Mouse (Mus musculus) forebrain, embryonic 14.5 days (tissue): ENCODE results near the gene Tbc1d9b. TPM values are rescaled to one million over a fixed set of nuclear protein-coding genes. Genes with fewer than 3 reads are reported as not detected.
"Not testable (repeated sequence)": the region's sequence is repeated elsewhere in the genome, so short reads cannot be mapped to it uniquely, and the experiment has no call there.

ENCODE experiments used
- ATAC-seq: fragments of 200-750 bp; cut with Nextera tagmentation; 2 replicates; pipeline ENCODE4 v1.8.0; 2017; ENCODE audit warnings: mild to moderate bottlenecking, moderate library complexity
- DNase-seq: peaks from one replicate; pipeline ENCODE4 v3.0.0-alpha.2; 2015; ENCODE audit warnings: low spot score
- H3K27ac ChIP-seq: fragments of 300-500 bp; sonication (generic); 2 replicates; pipeline ENCODE4 v1.5.1; 2014; ENCODE audit warnings: low read depth, mild to moderate bottlenecking, control low read depth, low read length, moderate library complexity
- H3K27me3 ChIP-seq: fragments of 300-500 bp; sonication (generic); replicated peaks from 2 replicates; pipeline ENCODE4 v1.6.1; 2014; ENCODE audit warnings: low read length, control low read depth, mixed read lengths; ENCODE audit not compliant: control insufficient read depth, insufficient read depth
- H3K36me3 ChIP-seq: fragments of 300-500 bp; sonication (generic); 2 replicates; pipeline ENCODE4 v1.6.1; 2014; ENCODE audit warnings: low read length, control low read depth; ENCODE audit not compliant: control insufficient read depth, insufficient read depth
- H3K4me1 ChIP-seq: fragments of 300-500 bp; sonication (generic); 2 replicates; pipeline ENCODE4 v1.6.1; 2014; ENCODE audit warnings: antibody characterized with exemption, low read length, control low read depth; ENCODE audit not compliant: control insufficient read depth, insufficient read depth
- H3K4me2 ChIP-seq: fragments of 300-500 bp; sonication (generic); 2 replicates; pipeline ENCODE4 v1.6.1; 2014; ENCODE audit warnings: mild to moderate bottlenecking, control low read depth, low read length
- H3K4me3 ChIP-seq: fragments of 300-500 bp; sonication (generic); 2 replicates; pipeline ENCODE4 v1.5.1; 2014; ENCODE audit warnings: low read depth, low read length, control low read depth
- H3K9ac ChIP-seq: fragments of 300-500 bp; sonication (generic); 2 replicates; pipeline ENCODE4 v1.6.1; 2014; ENCODE audit warnings: mild to moderate bottlenecking, low read length, control low read depth, moderate library complexity
- H3K9me3 ChIP-seq: fragments of 300-500 bp; sonication (generic); replicated peaks from 2 replicates; pipeline ENCODE4 v1.6.1; 2016; ENCODE audit warnings: low read length, control low read depth, mixed read lengths; ENCODE audit not compliant: control insufficient read depth
- WGBS: fragments of 180-500 bp; shearing (Covaris S2); extraction: QIAGEN DNeasy Blood & Tissue Kit; methylation state at CpG from one replicate; pipeline ENCODE4 v1.1.7; 2014; 5-methylcytosine and 5-hydroxymethylcytosine counted together
- polyA plus RNA-seq: library from polyadenylated mRNA; unstranded; fragments of >200 nt; fragmentation: Nextera tagmentation; extraction: Ambion mirVana; gene quantifications from 2 replicates; pipeline ENCODE4 v1.2.1, GENCODE M21; 2014

Gene Tbc1d9b
- polyA plus RNA-seq, 1 experiment from 2014 or later: 23.3 TPM

- WGBS: 84% methylated on average over 4 of the region's 4 CpGs
- no peaks in the 10 kb centered on the region for H3K9me3 ChIP-seq
- no peak overlapping the region for H3K9ac ChIP-seq
- no peak overlapping the region for H3K4me3 ChIP-seq
- no peak overlapping the region for H3K4me2 ChIP-seq
- H3K4me1 ChIP-seq: no peaks in the 10 kb centered on the region
- DNase-seq: no peak
- ATAC-seq: no peak
- H3K36me3 ChIP-seq: peaks cover 99% of the 10 kb centered on the region
- no peak overlapping the region for H3K27ac ChIP-seq
- H3K27me3 ChIP-seq: no peaks in the 10 kb centered on the region
Measured at GRCm38 (mm10) chr11:50159347-50159746, 28.2 kb downstream of the Tbc1d9b start.

DNA sequence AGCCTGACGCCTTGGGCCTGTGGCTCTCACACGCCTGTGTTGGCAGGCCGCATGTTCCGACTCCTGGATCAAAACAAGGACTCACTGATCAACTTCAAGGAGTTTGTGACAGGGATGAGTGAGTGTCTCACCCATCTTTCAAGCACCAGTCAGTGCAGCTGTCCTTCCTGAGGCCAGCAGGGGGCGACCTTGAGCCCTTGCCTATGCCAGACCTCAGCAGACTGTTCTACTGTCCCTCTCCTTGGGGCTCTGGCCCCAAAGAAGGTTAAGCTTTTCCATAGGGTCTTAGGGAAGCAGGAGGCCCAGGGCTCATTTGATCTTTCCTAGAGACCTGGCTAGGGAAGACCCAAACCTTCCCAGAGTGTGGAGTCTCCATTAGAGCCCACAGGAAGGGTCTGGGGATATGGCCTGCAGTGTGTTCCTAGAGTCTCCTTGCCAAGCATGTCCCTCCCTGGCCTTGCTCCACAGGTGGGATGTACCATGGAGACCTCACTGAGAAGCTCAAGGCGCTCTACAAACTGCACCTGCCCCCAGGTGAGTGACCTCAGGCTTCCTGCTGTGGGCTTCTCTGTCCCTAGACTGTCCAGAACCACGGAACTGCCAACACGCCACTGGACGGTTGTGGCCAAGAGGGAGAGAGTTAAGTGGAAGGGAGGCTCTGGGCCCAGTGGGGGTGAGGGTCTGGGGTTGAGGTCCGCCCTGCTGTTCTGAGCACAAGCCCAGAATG, 30.5 kb downstream of the Tbc1d9b start:
- Histone ChIP-seq H3K4me2 (no peak overlapping the region), H3K4me3 (no peak overlapping the region), H3K4me1 (no peaks in the 10 kb centered on the region), H3K36me3 (peaks cover 90% of the 10 kb centered on the region), H3K9ac (no peak overlapping the region), H3K27me3 (no peaks in the 10 kb centered on the region), H3K27ac (no peak overlapping the region), H3K9me3 (no peaks in the 10 kb centered on the region)
- ATAC-seq: peak; percentile 40; the same call in 1 of the 2 replicates
- DNase-seq: peak; percentile 67
- WGBS: 67% methylated on average over 10 of the region's 10 CpGs

DNA sequence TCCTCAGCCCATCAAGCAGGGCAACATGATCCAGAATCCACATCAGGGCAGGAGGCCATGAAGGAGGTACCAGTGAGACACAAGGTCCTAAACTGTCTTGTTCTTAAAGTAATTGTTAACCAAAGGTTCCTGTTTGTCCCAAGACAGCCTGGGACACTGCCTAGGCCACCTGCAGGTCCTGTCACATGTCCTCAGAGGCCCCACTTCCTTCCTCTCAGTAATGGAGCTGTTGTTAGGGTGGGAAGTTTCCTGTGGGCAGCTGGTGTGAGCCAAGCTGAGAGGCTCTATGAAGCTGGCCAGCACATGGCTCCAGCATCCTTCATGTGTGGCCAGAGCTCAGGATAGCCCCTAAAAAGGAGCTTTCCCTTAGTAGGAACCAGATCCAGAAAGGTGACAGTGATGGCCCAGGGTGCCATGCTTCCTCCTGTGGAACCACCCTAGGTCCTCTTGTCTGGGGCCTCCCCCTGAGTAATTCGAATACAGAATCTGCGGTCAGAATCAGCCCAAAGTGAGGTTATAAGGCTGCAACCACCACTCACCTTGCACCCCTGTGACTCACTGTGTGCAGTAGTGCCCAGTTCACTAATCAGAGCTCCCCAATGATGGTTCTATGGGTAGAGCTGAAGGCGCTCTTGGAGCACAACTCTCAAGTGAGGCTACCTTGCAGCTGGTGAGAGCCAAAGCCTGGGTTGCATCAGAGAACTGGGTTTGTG, 31.3 kb downstream of the Tbc1d9b start:
- H3K4me3 ChIP-seq: no peak overlapping the region
- H3K9me3 ChIP-seq: no peaks in the 10 kb centered on the region
- 93% methylated on average over 3 of the region's 3 CpGs for WGBS
- H3K36me3 ChIP-seq: peaks cover 83% of the 10 kb centered on the region
- DNase-seq (no peak), ATAC-seq (no peak)
- no peaks in the 10 kb centered on the region for H3K27me3 ChIP-seq
- no peaks in the 10 kb centered on the region for H3K4me1 ChIP-seq
- no peak overlapping the region for H3K27ac ChIP-seq
- no peak overlapping the region for H3K4me2 ChIP-seq
- H3K9ac ChIP-seq: no peak overlapping the region

DNA sequence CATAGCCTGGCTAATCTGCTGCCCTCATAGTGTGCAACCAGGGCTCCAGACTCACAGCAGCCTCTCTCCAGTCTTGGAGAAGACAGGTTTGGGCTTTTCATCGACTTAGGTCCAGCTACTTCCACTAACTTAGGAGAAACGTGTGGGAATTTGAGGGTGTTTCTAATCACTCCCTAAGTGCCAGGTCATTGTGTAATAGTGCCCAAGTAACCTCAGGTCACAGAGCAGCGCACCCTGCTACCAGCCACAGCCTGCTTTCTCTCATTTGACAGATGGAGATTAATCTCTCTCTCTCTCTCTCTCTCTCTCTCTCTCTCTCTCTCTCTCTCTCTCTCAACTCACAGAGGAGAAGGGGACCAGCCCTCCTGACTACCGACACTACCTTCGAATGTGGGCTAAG, 37.2 kb downstream of the Tbc1d9b start:
- peaks cover 66% of the 10 kb centered on the region for H3K36me3 ChIP-seq
- no peaks in the 10 kb centered on the region for H3K4me1 ChIP-seq
- H3K9ac ChIP-seq: no peak overlapping the region
- ATAC-seq: no peak
- no peaks in the 10 kb centered on the region for H3K9me3 ChIP-seq
- DNase-seq: no peak
- no peak overlapping the region for H3K4me2 ChIP-seq
- H3K27ac ChIP-seq: no peak overlapping the region
- no peak overlapping the region for H3K4me3 ChIP-seq
- WGBS: 89% methylated on average over 5 of the region's 5 CpGs
- H3K27me3 ChIP-seq: no peaks in the 10 kb centered on the region

DNA sequence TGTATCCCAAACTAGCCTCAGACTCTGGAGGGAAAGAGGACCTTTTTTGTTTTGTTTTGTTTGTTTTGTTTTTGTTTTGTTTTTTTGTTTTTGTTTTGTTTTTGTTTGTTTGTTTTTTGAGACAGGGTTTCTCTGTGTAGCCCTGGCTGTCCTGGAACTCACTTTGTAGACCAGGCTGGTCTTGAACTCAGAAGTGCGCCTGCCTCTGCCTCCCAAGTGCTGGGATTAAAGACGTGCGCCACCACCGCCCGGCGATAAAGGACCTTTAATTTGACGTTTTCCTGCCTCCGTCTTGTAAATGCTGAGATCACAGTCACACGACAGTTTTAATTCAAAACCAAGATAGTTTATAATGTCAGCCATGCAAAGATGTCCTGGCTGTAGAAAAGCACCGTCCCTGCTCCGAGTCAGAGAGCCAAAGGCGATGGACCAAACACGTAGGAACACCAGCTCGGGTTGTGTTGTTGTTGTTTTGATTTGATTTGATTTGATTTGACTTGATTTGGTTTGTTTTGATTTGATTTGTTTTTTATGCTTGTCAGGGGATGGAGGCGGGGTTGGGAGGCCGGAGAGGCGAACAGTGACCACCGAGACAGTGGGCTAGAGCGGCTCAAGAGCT, 43.0 kb downstream of the Tbc1d9b start, which contains the start of gene Mrnip:
Gene Mrnip, plus strand, starts transcription at position 334 of the 619 bp plus-strand sequence.
- Histone ChIP-seq H3K9ac (peak within 1 kb of the TSS; percentile 73), H3K4me3 (peak within 1 kb of the TSS; percentile 66), H3K36me3 (peaks cover 48% of the 10 kb centered on the region), H3K27ac (peak within 1 kb of the TSS; percentile 80), H3K4me2 (peak within 1 kb of the TSS; percentile 81)
- peak; percentile 56 for ATAC-seq
- H3K4me1 ChIP-seq, DNase-seq, H3K9me3 ChIP-seq, H3K27me3 ChIP-seq: not testable (repeated sequence)
- 6% methylated on average over 19 of the region's 19 CpGs for WGBS

DNA sequence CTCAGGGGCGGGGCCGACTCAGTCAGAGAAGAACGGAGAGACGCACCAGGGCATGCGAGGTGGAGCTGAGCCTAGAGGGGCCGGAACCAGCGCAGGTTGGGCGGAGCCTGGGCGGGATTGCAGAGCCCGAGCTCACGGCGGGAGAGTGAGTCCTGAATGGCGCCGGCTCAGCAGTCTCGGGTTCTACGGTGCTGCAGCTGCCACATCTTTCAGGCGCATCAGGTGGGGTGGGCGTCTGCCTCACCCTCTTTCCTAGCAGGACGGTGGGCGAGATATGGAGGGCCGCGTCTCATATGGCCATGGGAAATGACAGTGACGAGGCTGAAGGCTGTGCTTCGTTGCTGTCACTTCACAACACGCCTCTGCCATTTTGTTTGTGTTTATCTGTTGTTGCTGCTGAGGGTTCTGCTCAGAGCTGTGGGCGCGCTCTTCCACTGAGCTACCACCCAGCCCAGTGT, 43.6 kb downstream of the Tbc1d9b start:
- H3K27me3 ChIP-seq: no peaks in the 10 kb centered on the region
- H3K4me1 ChIP-seq: peaks cover 6% of the 10 kb centered on the region; the same call in 1 of the 2 replicates
- ATAC-seq (peak; percentile 99), DNase-seq (peak; percentile 99)
- no peaks in the 10 kb centered on the region for H3K9me3 ChIP-seq
- peak overlapping the region; percentile 66 for H3K4me3 ChIP-seq
- peaks cover 43% of the 10 kb centered on the region for H3K36me3 ChIP-seq
- H3K4me2 ChIP-seq: peak overlapping the region; percentile 81
- under 1% methylated on average over 26 of the region's 27 CpGs for WGBS
- peak overlapping the region; percentile 73 for H3K9ac ChIP-seq
- H3K27ac ChIP-seq: peak overlapping the region; percentile 80

- Histone ChIP-seq H3K9me3 (no peaks in the 10 kb centered on the region), H3K4me2 (no peak overlapping the region), H3K27me3 (no peaks in the 10 kb centered on the region), H3K36me3 (peaks cover 34% of the 10 kb centered on the region), H3K4me3 (no peak overlapping the region), H3K27ac (no peak overlapping the region), H3K4me1 (peaks cover 6% of the 10 kb centered on the region; the same call in 1 of the 2 replicates), H3K9ac (no peak overlapping the region)
- WGBS: 85% methylated on average over 3 of the region's 3 CpGs
- DNase-seq: no peak
- no peak for ATAC-seq
Measured at GRCm38 (mm10) chr11:50176351-50176750, 45.2 kb downstream of the Tbc1d9b start.

- no peak for ATAC-seq
- no peak for DNase-seq
- no peaks in the 10 kb centered on the region for H3K9me3 ChIP-seq
- 80% methylated on average over 6 of the region's 6 CpGs for WGBS
- H3K4me3 ChIP-seq: no peak overlapping the region
- H3K4me2 ChIP-seq: no peak overlapping the region
- peaks cover 31% of the 10 kb centered on the region for H3K36me3 ChIP-seq
- H3K4me1 ChIP-seq: peaks cover 6% of the 10 kb centered on the region; the same call in 1 of the 2 replicates
- H3K27me3 ChIP-seq: no peaks in the 10 kb centered on the region
- no peak overlapping the region for H3K27ac ChIP-seq
- no peak overlapping the region for H3K9ac ChIP-seq
Measured at GRCm38 (mm10) chr11:50177111-50177510, 45.9 kb downstream of the Tbc1d9b start.
